Mouse (Mus musculus) liver, embryonic 14.5 days (tissue): ENCODE results near the gene Tubg1.

ENCODE experiments used
- CTCF ChIP-seq: IDR thresholded peaks from 2 replicates; pipeline ENCODE4 v1.5.1; 2016; ENCODE audit warnings: antibody characterized with exemption, low read depth, control low read depth
- EP300 ChIP-seq: IDR thresholded peaks from 2 replicates; pipeline ENCODE4 v1.6.1; 2016; ENCODE audit warnings: antibody characterized with exemption, low read depth

GRCm38 (mm10) chr11:101154648-101155047 is 34.9 kb downstream of the Tubg1 start:
- no peak for TF ChIP-seq EP300
- no peak for TF ChIP-seq CTCF
